Mouse (Mus musculus) kidney, postnatal 0 days (tissue): ENCODE measurements around the gene Il1rn. TPM values are rescaled to one million over a fixed set of nuclear protein-coding genes. Genes with fewer than 3 reads are reported as not detected.

Experiments
- ATAC-seq: fragments of 200-750 bp; cut with Nextera tagmentation; replicated peaks from 2 replicates; pipeline ENCODE4 v1.8.0; 2017; ENCODE audit warnings: low read depth, moderate number of reproducible peaks, moderate TSS enrichment, moderate library complexity; ENCODE audit not compliant: low FRiP score
- DNase-seq: peaks from one replicate; pipeline ENCODE4 v3.0.0-alpha.2; 2016; ENCODE audit warnings: low spot score
- H3K27ac ChIP-seq: fragments of 300-500 bp; sonication (generic); 2 replicates; pipeline ENCODE4 v1.5.1; 2014; ENCODE audit warnings: mild to moderate bottlenecking
- H3K27me3 ChIP-seq: fragments of 300-500 bp; sonication (generic); 2 replicates; pipeline ENCODE4 v1.6.1; 2014; ENCODE audit warnings: low read length, mixed read lengths; ENCODE audit not compliant: insufficient read depth
- H3K36me3 ChIP-seq: fragments of 300-500 bp; sonication (generic); 2 replicates; pipeline ENCODE4 v1.6.1; 2014; ENCODE audit warnings: low read length, mixed read lengths; ENCODE audit not compliant: insufficient read depth
- H3K4me1 ChIP-seq: fragments of 300-500 bp; sonication (generic); replicated peaks from 2 replicates; pipeline ENCODE4 v1.6.1; 2014; ENCODE audit warnings: antibody characterized with exemption, low read length, mixed read lengths; ENCODE audit not compliant: insufficient read depth
- H3K4me2 ChIP-seq: fragments of 300-500 bp; sonication (generic); 2 replicates; pipeline ENCODE4 v1.6.1; 2014; ENCODE audit warnings: mild to moderate bottlenecking, low read length, moderate library complexity, mixed read lengths
- H3K4me3 ChIP-seq: fragments of 300-500 bp; sonication (generic); replicated peaks from 2 replicates; pipeline ENCODE4 v1.5.1; 2014; ENCODE audit warnings: low read depth, low read length
- H3K9ac ChIP-seq: fragments of 300-500 bp; sonication (generic); 2 replicates; pipeline ENCODE4 v1.6.1; 2014; ENCODE audit warnings: low read depth, low read length
- H3K9me3 ChIP-seq: fragments of 300-500 bp; sonication (generic); replicated peaks from 2 replicates; pipeline ENCODE4 v1.6.1; 2016; ENCODE audit warnings: low read length, inconsistent platforms, mixed read lengths
- CTCF ChIP-seq: IDR thresholded peaks from 2 replicates; pipeline ENCODE4 v1.5.1; 2016; ENCODE audit warnings: antibody characterized with exemption, low read depth, mild to moderate bottlenecking, moderate library complexity
- WGBS: fragments of 180-500 bp; shearing (Covaris S2); extraction: QIAGEN DNeasy Blood & Tissue Kit; methylation state at CpG from one replicate; pipeline ENCODE4 v1.1.7; 2014; 5-methylcytosine and 5-hydroxymethylcytosine counted together
- polyA plus RNA-seq: library from polyadenylated mRNA; unstranded; fragments of >200 nt; fragmentation: Nextera tagmentation; extraction: Ambion mirVana; gene quantifications from 2 replicates; pipeline ENCODE4 v1.2.1, GENCODE M21; 2015

Il1rn gene
- polyA plus RNA-seq, 1 experiment from 2014 or later, result 0.92 TPM

DNA sequence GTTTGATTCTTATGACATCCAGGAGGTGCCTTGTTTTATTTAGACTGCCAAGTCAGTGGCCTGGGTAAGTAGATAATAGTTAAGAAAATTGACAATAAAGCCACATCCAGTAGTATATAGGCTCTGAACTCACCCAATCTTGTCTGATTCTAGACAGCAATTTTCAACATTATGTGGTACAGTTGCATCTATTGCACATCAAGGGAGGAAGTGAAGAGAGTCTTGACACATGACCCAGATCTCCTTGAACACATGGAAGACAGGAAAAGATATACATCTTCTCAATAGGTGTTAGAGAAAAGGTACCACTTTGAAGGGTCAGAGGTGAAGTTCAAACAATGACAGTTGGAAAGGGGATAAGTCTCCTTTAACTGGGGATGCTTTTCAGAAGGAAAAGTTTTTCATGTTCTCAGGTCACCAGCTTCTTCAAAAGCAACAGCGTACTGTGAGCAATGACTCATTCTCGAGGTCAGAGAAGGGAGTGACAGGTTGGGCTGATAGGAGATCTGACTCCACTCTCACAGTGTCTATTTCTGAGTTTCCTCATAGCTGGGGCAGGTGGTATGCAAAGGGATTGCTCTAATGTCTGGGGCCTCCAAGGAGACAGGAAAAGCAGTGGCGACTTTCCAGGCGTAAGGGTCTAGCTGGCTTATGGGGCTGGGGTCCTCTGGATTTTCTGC is 18.6 kb upstream of the Il1rn start:
- no peak overlapping the region for H3K9ac ChIP-seq
- H3K36me3 ChIP-seq, result no peaks in the 10 kb centered on the region
- H3K27ac ChIP-seq, result no peak overlapping the region
- no peak overlapping the region for H3K4me2 ChIP-seq
- TF ChIP-seq CTCF, result no peak
- H3K4me3 ChIP-seq, result no peak overlapping the region
- no peaks in the 10 kb centered on the region for H3K27me3 ChIP-seq
- WGBS, result 77% methylated on average over 4 of the region's 4 CpGs
- no peak for ATAC-seq
- H3K9me3 ChIP-seq, result no peaks in the 10 kb centered on the region
- DNase-seq, result no peak
- H3K4me1 ChIP-seq, result no peaks in the 10 kb centered on the region

- H3K27ac ChIP-seq, result no peak overlapping the region
Measured at GRCm38 (mm10) chr2:24335333-24335732, 1.3 kb upstream of the Il1rn start.

GRCm38 (mm10) chr2:24341395-24341885 is 4.8 kb downstream of the Il1rn start:
- Histone ChIP-seq H3K36me3 (no peaks in the 10 kb centered on the region), H3K4me1 (no peaks in the 10 kb centered on the region), H3K27me3 (no peaks in the 10 kb centered on the region), H3K27ac (no peak overlapping the region), H3K9ac (no peak overlapping the region), H3K4me2 (no peak overlapping the region), H3K4me3 (no peak overlapping the region), H3K9me3 (no peaks in the 10 kb centered on the region)
- no peak for ATAC-seq
- no peak for DNase-seq
- 72% methylated on average over 3 of the region's 3 CpGs for WGBS
- no peak for TF ChIP-seq CTCF

More at GRCm38 (mm10) chr2:24335333-24335732, 1.3 kb upstream of the Il1rn start:
- Histone ChIP-seq H3K36me3 (no peaks in the 10 kb centered on the region), H3K27me3 (no peaks in the 10 kb centered on the region), H3K4me2 (no peak overlapping the region), H3K4me3 (no peak overlapping the region), H3K4me1 (no peaks in the 10 kb centered on the region), H3K9ac (no peak overlapping the region), H3K9me3 (no peaks in the 10 kb centered on the region)
- no peak for TF ChIP-seq CTCF
- ATAC-seq, result no peak
- WGBS, result 32% methylated on average over 3 of the region's 3 CpGs
- DNase-seq, result no peak

GRCm38 (mm10) chr2:24344619-24345018 is 8.0 kb downstream of the Il1rn start:
- H3K9ac ChIP-seq, result no peak overlapping the region
- H3K36me3 ChIP-seq, result no peaks in the 10 kb centered on the region
- no peak for TF ChIP-seq CTCF
- no peak overlapping the region for H3K4me2 ChIP-seq
- H3K9me3 ChIP-seq, result no peaks in the 10 kb centered on the region
- no peaks in the 10 kb centered on the region for H3K27me3 ChIP-seq
- H3K27ac ChIP-seq, result no peak overlapping the region
- H3K4me3 ChIP-seq, result no peak overlapping the region
- H3K4me1 ChIP-seq, result no peaks in the 10 kb centered on the region
- 53% methylated on average over 4 of the region's 4 CpGs for WGBS
- DNase-seq (peak; percentile 19), ATAC-seq (no peak)

GRCm38 (mm10) chr2:24345056-24345455 is 8.4 kb downstream of the Il1rn start:
- Histone ChIP-seq H3K4me2 (no peak overlapping the region), H3K9ac (no peak overlapping the region), H3K36me3 (no peaks in the 10 kb centered on the region), H3K4me3 (no peak overlapping the region), H3K27me3 (no peaks in the 10 kb centered on the region), H3K27ac (no peak overlapping the region), H3K9me3 (no peaks in the 10 kb centered on the region), H3K4me1 (no peaks in the 10 kb centered on the region)
- ATAC-seq (no peak), DNase-seq (no peak)
- no peak for TF ChIP-seq CTCF
- 71% methylated on average over 8 of the region's 8 CpGs for WGBS

DNA sequence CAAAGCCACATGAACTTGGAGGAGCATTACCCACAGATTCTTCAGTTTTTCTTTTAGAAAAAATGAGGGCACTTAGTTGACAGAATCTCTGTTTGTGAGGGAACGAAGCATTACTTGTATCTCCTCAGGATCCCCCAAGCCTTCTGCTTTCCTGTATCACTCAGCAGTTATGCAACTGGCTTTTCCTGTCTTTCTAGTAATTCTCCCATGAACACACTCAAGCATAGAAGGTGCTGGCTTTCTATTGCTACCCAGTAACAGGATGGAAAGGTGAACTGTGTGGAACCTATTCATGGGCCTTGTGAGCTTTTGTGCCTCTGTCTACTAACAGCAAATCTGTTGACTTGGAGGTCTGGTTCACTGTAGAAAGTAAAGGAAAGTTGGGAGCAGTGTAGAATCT is 11.3 kb downstream of the Il1rn start:
- H3K4me2 ChIP-seq, result no peak overlapping the region
- TF ChIP-seq CTCF, result no peak
- H3K36me3 ChIP-seq, result no peaks in the 10 kb centered on the region
- ATAC-seq (no peak), DNase-seq (no peak)
- H3K27ac ChIP-seq, result no peak overlapping the region
- H3K27me3 ChIP-seq, result no peaks in the 10 kb centered on the region
- no peaks in the 10 kb centered on the region for H3K4me1 ChIP-seq
- 88% methylated on average over 1 of the region's 1 CpGs for WGBS
- H3K9me3 ChIP-seq, result no peaks in the 10 kb centered on the region
- no peak overlapping the region for H3K9ac ChIP-seq
- H3K4me3 ChIP-seq, result no peak overlapping the region

GRCm38 (mm10) chr2:24351159-24351558 is 14.5 kb downstream of the Il1rn start:
- TF ChIP-seq CTCF, result no peak
- no peak overlapping the region for H3K4me2 ChIP-seq
- no peak overlapping the region for H3K27ac ChIP-seq
- H3K4me3 ChIP-seq, result no peak overlapping the region
- DNase-seq, result no peak
- 89% methylated on average over 2 of the region's 2 CpGs for WGBS
- H3K27me3 ChIP-seq, result no peaks in the 10 kb centered on the region
- no peak for ATAC-seq
- no peaks in the 10 kb centered on the region for H3K9me3 ChIP-seq
- H3K4me1 ChIP-seq, result no peaks in the 10 kb centered on the region
- H3K36me3 ChIP-seq, result no peaks in the 10 kb centered on the region
- no peak overlapping the region for H3K9ac ChIP-seq
